Mouse (Mus musculus): ENCODE results near the gene Eif4a2.
"Not testable (repeated sequence)": the region's sequence is repeated elsewhere in the genome, so short reads cannot be mapped to it uniquely, and the experiment has no call there.

Gene Eif4a2

GRCm38 (mm10) chr16:23107231-23107942 lies at the start of gene Eif4a2:
Gene Eif4a2, plus strand, starts transcription at chr16:23107444.
- peak; percentile 86 for DNase-seq (ENCODE audit: low spot score in 2 of 2)

GRCm38 (mm10) chr16:23057668-23058447 lies 49.4 kb upstream of the Eif4a2 start, which contains the start of gene Kng1:
Gene Kng1, plus strand, starts transcription at chr16:23057865.
- not testable (repeated sequence) for DNase-seq (ENCODE audit: low spot score in 2 of 2)

DNA sequence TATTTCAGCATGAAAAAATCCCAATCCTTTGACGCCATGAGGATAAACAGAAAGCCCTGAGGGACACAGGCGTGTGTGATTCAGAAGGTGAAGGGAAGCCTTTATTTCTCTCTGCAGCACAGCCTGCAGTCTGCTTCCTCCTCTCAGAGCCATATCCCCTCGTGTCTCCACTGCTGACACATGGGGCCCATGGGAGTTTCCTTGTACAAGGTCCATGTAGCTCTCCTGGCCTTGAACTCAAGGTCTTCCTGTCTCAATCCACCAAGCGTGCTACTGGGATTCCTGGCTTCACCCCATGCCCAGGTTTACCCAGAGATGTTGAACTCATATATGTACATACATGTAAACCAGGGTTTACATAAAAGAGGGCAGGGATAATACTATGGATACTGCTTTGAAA lies 47.6 kb upstream of the Eif4a2 start:
- not testable (repeated sequence) for DNase-seq (ENCODE audit: low spot score in 2 of 2)

- not testable (repeated sequence) for DNase-seq (ENCODE audit: low spot score in 2 of 2)
Observed at GRCm38 (mm10) chr16:23060781-23061325, 46.4 kb upstream of the Eif4a2 start.

GRCm38 (mm10) chr16:23077516-23077915 lies 29.7 kb upstream of the Eif4a2 start:
- DNase-seq (ENCODE audit: low spot score in 2 of 2): not testable (repeated sequence)

DNA sequence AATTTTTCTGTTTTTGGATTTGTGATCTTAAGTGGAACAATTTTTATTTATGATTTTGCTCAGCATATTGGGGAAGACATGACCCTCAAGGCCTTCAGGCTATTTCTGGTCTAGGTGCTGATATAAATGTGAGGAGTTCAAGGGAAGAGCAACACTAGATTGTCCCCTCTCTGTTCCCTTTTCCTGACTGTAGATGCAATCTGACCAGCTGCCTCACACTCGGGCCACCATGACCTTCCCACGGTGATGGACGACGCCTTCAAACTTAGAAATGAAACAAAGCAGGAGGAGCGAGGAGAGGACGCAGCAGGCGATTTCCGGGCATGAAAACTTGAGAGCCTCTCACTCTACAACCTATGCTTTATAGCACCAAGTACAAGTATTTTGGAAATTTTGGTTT lies 20.1 kb upstream of the Eif4a2 start:
- DNase-seq (ENCODE audit: low spot score in 2 of 2): not testable (repeated sequence)

DNA sequence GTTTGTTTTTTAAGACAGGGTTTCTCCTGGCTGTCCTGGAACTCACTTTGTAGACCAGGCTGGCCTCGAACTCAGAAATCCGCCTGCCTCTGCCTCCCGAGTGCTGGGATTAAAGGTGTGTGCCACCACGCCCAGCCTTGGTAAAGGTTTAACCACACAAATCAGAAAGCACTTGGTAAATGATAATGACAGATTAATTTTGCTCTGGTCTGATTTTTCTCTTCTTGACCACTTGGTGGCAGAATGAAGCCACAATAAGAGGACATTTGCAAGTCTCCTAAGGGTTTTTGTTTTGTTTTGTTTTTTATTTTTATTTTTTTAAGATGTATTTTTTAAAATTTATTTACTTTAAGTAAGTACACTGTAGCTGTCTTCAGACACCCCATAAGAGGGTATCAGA lies 19.5 kb upstream of the Eif4a2 start:
- DNase-seq (ENCODE audit: low spot score in 2 of 2): not testable (repeated sequence)

DNA sequence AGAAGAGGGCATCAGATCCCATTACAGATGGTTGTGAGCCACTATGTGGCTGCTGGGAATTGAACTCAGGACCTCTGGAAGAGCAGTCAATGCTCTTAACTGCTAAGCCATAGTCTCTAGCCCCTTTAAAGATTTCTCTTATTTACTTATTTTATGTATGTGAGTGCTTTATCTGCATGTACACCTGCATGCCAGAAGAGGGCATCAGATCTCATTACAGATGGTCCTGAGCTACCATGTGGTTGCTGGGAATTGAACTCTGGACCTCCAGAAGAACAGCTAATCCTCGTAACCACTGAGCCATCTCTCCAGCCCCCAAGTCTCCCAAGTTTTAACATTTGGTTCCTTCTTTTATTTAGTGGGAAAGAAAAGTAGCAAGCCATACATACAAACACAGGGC lies 18.8 kb upstream of the Eif4a2 start:
- DNase-seq (ENCODE audit: low spot score in 2 of 2): not testable (repeated sequence)

- not testable (repeated sequence) for DNase-seq (ENCODE audit: low spot score in 2 of 2)
Observed at GRCm38 (mm10) chr16:23091345-23091744, 15.9 kb upstream of the Eif4a2 start.

GRCm38 (mm10) chr16:23093321-23093953 lies 13.8 kb upstream of the Eif4a2 start:
- DNase-seq (ENCODE audit: low spot score in 2 of 2): no peak

- DNase-seq (ENCODE audit: low spot score in 2 of 2): no peak
Observed at GRCm38 (mm10) chr16:23094136-23094535, 13.1 kb upstream of the Eif4a2 start.

- DNase-seq (ENCODE audit: low spot score in 2 of 2): not testable (repeated sequence)
Observed at GRCm38 (mm10) chr16:23095581-23095980, 11.7 kb upstream of the Eif4a2 start.

DNA sequence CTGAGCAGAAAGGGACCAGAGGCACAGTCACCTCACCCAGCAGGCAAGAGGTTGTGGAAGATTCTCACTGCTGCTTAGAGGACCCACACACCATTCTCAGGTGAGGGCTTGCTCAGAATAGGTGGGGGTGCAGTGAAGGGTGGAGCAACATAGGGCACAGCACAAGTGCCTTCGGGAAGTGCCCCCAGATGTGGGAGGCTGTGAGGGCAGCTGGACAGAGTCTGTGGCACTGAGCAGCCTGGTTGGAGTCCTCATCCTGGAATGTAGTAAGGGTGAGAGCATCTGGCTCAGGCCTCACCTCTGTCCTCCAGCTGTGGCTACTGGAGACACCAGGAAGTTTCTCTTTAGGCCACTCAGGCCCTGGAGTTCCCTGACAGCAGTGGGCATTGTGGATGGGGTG lies 10.4 kb upstream of the Eif4a2 start:
- not testable (repeated sequence) for DNase-seq (ENCODE audit: low spot score in 2 of 2)

- DNase-seq (ENCODE audit: low spot score in 2 of 2): not testable (repeated sequence)
Observed at GRCm38 (mm10) chr16:23097290-23098104, 9.7 kb upstream of the Eif4a2 start.

DNA sequence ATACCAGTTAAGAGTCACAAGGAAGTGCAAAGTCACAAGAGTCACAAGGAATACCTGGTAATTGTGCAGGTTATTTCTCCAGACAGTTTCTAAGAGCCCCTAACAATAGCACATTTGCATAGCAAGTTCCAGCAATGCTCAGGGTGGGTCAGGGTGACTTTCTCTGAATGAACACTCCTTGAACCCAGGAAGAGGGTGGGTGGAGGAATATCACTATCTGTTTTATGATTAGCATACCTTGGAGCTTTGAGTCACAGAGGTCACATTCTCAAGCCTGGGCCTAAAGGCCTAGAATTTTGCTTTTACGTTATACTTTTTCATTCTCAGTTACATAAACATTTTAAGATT lies 9.2 kb upstream of the Eif4a2 start:
- DNase-seq (ENCODE audit: low spot score in 2 of 2): not testable (repeated sequence)

DNA sequence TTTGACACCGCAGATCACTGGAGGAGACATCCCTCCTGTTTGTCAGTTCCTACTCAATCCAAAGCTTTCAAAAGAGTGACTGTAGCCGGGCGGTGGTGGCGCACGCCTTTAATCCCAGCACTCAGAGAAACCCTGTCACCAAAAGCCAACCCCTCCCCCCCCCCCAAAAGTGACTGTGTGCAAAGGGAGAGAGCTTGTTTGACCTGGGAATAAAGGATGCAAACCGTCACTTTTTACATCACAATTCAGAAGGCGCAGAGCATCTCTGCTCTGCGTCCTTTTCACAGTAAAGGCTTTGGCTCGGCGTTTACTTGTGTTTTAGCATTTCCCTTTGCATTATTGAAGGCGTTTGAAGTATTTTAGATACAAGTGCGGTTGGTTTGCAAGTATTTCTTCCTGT lies 7.6 kb upstream of the Eif4a2 start:
- DNase-seq (ENCODE audit: low spot score in 2 of 2): no peak

GRCm38 (mm10) chr16:23100099-23100575 lies 7.1 kb upstream of the Eif4a2 start:
- no peak for DNase-seq (ENCODE audit: low spot score in 2 of 2)

GRCm38 (mm10) chr16:23100613-23101012 lies 6.6 kb upstream of the Eif4a2 start:
- no peak for DNase-seq (ENCODE audit: low spot score in 2 of 2)

DNA sequence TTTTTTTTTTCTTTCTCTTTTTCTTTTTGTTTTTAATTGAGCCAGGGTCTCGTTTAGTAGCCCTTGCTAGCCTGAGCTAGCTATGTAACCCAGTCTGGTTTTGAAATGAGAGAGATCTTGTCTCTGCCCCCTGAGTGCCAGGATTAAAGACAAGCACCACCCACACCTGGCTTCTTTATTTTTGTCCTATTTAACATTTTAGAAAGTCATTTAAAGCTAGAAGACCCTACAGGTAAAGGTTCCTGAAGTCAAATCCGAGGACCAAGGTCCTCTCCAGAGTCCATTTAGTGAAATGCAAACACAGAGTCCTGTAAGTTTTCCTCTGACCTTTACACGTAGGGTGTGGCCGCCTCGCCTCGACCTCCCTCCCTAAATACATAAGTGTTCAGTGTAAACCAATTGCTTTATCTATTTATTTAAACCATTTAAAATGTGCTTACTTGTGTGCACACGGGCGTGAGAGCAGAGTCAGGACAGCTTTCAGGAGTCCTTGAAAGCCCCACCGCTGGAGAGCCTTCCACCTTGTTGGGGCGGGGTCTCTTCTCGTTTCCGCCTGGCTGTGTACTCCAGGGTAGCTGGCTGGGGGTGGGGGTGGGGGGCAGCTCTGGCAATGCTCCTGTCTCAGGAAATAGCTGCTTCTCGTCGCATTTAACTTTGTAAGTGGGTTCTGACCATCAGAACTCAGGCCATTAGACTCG lies 4.8 kb upstream of the Eif4a2 start:
- no peak for DNase-seq (ENCODE audit: low spot score in 2 of 2)

- DNase-seq (ENCODE audit: low spot score in 2 of 2): no peak
Observed at GRCm38 (mm10) chr16:23103038-23103745, 4.1 kb upstream of the Eif4a2 start.

Measured in frontal cortex, postnatal 14 days (tissue).